Mouse (Mus musculus) right cerebral cortex, postnatal 4 days (tissue): ENCODE data around the gene Aldh1l1.

Experiments used
- DNase-seq: peaks from one replicate; pipeline ENCODE4 v3.0.0-alpha.2; 2022

Aldh1l1 gene

DNA sequence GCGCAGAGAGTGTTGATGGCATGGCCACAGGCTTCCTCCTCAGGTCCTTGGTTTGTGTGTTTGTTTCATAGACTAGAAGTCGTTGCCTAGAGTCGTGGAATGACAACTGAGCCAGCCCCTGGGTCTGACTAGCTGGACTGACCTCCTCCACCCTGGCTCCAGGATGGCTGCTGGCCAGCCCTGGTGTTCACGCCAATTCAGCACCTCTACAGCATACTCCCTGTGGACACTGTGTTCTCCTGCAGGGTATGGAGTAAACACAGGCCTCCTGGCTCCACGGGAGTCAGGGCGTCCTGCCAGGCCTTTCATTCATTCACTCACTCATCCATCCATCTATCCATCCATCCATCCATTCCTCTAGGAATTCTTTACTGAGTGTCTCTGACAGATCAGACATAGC, 22.9 kb downstream of the Aldh1l1 start:
- peak; percentile 25 for DNase-seq

DNA sequence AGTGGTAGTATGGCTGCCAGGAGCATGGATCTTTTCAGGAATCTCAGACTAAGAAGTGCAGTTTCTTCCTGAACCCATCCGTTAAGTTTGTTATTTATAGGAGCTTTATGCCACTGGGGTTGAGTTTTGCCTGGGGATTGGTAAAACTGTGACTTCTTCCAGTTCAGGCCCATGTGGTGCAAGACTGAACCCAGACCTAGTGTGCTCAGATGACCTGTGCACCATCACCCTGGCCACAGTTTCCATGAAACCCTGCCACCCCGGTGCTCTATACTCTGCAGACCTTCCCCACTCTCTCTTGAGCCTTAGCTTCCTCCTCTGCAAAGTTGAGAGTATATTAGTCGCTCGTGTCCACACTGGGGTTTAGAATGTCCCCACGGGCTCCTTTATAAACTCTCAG, 26.2 kb downstream of the Aldh1l1 start:
- DNase-seq, result no peak

- no peak for DNase-seq
These were observed 27.0 kb downstream of the Aldh1l1 start for GRCm38 (mm10) chr6:90513074-90513856.

DNA sequence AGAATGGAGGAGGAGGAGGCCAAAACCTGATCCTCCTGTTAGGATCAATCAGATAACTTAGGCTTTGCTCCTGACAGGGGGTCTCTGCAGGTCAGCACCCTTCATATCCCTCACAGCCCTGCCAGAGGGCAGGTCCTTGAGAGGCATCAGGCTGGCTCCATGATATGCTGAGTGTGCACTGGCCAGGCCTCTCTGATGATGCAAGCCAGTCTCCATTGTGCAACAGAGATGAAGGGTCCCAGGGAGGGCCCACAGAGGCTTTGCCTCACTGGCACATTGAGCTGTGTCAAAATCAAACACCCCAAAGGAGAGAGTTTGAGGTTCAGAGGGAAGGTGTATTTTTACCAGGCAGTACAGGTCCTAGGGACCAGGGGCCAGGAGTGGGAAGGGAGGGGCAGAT, 28.1 kb downstream of the Aldh1l1 start:
- DNase-seq, result no peak

DNA sequence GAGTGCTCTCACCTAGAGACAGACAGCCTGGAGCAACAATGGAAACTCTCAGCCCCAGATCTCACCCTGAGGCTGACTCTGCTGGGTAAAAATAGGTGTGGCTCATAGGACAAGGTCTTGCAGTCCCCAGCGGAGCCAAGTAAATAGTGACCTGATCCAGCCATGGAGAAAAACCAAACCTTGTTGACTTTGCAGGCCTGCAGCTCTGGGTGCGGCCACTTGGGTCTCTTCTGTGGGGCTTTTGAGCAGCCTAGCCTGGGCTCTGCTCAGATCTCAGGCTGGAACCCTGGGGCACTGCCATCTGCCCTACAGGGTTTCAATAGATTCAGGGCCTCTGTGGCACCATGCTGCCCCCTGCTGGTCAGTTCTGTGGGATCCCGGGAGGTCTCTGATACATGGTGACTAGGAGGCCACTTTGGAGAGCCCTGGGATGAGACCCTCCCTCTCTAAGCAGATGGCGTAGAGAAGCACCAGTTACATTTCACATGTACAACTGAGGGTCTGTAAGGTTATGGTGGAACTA, 28.7 kb downstream of the Aldh1l1 start:
- DNase-seq, result peak; percentile 87

GRCm38 (mm10) chr6:90518892-90519291, 32.7 kb downstream of the Aldh1l1 start:
- DNase-seq, result no peak

DNA sequence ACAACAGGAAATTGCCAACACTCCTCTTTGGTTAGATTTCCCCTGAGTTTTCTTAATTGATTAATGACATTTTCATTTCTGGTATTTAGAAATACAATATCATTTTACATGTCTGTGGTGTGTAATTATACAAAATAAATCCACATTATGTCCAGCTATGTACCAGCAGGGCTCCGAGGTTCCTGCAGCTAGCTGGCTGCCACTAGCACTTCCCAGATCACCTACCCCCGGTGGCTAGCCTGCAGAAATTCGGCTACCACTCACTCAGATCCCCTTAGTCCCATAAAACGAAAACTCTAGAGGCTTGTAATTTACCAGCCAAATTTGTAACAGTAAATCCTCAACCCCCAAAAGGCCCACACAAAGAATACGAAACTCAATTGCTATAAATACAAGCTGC, 33.1 kb downstream of the Aldh1l1 start:
- DNase-seq, result no peak

GRCm38 (mm10) chr6:90526406-90526805, 40.2 kb downstream of the Aldh1l1 start:
- no peak for DNase-seq

GRCm38 (mm10) chr6:90529461-90530046, 43.3 kb downstream of the Aldh1l1 start:
- DNase-seq, result no peak

DNA sequence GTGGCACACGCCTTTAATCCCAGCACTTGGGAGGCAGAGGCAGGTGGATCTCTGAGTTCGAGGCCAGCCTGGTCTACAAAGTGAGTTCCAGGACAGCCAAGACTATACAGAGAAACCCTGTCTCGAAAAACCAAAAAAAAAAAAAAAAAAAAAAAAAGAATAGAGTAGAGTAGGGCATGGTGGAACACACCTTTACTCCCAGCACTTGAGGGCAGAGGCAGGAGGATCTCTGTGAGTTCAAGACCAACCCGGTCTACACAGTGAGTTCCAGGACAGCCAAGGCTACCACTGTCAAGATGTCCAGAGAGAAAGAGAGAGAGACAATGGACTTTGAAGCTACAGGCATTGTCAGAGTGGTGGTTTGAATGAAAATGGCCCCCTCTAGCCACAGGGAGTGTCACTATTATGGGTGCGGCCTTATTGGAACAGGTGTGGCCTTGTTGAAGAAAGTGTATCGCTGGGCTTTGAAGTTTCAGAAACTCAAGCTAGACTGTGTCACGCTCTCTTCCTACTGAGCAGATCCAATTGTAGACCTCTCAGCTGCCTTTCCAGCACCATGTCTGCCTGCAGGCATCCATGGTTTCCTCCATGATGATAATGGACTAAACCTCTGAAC, 46.5 kb downstream of the Aldh1l1 start:
- no peak for DNase-seq

DNA sequence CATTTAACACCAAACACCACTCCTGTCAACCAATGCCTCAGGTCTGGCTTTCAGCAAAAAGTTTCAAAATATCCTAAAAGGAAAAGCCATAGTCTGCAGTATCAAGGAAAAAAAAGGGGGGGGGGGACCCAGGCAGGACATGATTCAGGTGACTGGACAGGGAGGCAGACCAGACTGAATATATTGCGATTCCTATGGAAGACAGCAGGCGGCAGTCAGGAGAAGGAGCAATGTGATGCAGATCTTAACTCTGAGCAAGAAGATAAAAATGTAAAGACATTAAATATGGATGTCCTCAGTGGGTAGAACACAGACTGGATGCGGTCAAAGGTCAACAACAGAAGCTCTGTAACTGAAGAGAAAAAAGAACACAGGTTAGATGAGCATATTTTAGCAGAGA, 47.3 kb downstream of the Aldh1l1 start:
- DNase-seq, result no peak

- peak; percentile 64 for DNase-seq
These were observed 48.7 kb downstream of the Aldh1l1 start for GRCm38 (mm10) chr6:90534701-90535475.

GRCm38 (mm10) chr6:90536824-90537223, 50.6 kb downstream of the Aldh1l1 start:
- no peak for DNase-seq

- peak; percentile 91 for DNase-seq
These were observed 51.7 kb downstream of the Aldh1l1 start for GRCm38 (mm10) chr6:90537941-90538340.

DNA sequence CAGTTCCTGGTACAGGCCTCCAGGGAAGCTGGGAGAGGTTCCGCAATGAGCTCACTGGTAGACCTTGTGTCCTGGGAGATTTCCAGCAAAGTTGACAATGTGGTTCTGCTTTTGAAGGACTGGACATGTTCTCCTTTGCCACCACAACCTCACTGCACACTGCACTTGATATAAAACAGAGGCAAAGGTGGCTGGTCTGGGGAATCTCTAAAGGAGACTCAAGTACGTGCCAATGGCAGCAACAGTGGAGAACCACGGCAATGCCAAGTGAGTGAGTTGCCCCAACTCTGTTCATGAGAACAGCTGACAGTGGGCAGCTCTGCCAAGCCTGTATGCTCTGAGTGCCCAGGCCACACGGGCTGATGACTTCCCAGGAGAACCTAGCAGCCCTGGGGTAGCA, 53.0 kb downstream of the Aldh1l1 start:
- DNase-seq, result no peak

DNA sequence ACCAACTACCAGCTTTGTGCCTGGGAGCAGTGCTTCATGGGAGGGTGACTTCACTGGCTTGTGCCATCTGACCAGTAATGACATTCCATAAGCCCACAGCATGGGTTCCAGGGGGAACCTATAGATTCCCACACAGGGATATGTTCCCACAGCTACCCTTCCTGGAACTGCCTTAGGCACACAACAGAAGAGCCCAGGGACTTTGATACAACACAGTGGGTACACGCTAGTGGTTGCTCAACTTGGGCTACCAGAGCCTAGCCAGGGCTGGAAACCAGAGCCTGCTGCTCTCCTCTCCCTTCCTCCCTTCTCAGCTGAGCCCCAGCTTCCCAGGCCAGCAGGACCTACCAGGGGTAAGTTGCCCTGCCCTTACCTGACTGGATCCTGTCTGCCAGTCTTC, 54.3 kb downstream of the Aldh1l1 start:
- DNase-seq, result no peak

DNA sequence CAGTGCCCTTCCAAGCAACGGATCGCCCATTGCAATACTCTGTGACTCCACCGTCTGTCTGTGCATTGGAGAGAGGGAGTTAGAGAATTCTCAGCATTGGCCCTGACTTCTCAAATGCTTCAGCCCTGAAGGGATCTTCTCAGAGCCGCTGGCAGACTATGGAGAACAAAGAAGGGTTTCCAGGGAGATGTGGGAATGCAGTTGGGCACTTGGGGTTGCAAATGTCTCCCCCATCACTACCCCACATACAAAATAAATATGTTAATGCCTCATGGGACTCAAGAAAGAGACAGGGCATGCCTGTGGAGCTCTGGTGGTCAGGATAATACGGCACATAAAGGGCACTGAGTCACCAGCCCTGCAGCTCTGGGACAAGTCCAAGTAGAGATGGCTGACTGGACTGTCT, 55.1 kb downstream of the Aldh1l1 start:
- no peak for DNase-seq

GRCm38 (mm10) chr6:90544433-90544832, 58.2 kb downstream of the Aldh1l1 start:
- no peak for DNase-seq

- DNase-seq, result no peak
These were observed 60.0 kb downstream of the Aldh1l1 start for GRCm38 (mm10) chr6:90546274-90546673.

DNA sequence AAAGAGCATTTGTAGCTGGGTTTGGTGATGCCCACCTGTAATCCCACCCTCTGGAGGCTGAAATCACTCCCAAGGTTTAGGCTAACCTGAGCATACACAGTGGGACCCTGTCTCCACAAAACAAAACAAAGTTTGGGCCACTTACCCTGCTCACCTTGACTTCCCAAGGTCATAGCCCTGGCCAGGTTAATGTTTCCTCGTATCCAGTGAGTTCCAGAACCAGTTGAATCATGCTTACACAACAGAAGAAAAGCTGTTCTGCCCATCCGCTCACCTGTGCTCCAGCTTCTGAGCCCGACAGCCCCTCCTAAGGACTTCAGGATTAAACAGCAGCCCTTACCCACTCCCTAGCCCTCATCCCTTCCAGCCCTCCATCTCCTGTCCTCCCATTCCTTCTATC, 60.8 kb downstream of the Aldh1l1 start:
- DNase-seq, result no peak

DNA sequence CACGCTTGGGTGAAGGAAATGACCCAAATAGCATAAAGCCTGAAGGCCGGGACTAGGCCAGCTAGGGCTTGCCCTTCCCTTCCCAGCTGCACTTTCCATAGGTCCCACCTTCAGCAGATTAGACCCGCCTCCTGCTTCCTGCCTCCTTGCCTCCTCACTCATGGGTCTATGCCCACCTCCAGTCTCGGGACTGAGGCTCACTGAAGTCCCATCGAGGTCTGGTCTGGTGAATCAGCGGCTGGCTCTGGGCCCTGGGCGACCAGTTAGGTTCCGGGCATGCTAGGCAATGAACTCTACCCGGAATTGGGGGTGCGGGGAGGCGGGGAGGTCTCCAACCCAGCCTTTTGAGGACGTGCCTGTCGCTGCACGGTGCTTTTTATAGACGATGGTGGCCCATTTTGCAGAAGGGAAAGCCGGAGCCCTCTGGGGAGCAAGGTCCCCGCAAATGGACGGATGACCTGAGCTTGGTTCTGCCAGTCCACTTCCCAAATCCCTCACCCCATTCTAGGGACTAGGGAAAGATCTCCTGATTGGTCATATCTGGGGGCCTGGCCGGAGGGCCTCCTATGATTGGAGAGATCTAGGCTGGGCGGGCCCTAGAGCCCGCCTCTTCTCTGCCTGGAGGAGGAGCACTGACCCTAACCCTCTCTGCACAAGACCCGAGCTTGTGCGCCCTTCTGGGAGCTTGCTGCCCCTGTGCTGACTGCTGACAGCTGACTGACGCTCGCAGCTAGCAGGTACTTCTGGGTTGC, 64.1 kb downstream of the Aldh1l1 start:
- peak; percentile 22 for DNase-seq

DNA sequence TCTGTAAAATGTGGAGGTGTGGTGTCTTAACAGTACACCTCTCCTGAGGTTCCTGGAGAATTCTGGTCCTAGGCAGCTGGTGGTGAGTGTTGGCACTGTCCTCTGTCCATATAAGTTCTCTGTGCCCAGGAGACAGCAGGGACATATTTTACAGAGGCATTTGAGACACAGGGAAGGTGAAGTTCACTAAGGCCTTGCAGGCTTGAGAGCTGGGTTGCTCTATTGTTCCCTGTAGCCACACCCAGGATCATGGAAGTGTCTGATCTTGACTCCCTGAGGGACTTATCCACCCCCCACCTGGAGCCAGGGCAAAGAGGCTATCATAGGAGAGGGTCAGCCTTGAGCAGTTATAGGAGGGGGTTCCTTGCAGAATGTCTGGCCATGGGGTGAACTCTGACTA, 65.0 kb downstream of the Aldh1l1 start:
- no peak for DNase-seq

DNA sequence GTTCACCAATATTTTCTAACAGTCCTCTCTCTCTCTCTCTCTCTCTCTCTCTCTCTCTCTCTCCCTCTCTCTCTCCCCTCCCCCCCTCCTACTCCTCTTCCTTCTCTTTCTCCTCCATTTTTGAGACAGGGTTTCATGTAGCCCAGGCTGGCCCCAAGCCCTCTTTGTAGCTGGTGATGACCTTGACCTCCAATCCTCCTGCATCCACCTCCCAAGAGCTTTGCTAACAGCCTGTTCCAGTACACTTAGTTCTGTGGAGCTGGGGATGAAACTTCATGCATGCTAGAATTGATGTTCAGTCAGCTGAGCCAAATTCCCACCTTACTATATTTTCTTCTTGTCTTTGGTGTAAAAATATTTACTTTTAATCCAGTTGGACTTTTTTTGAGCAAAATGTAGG, 67.0 kb downstream of the Aldh1l1 start:
- no peak for DNase-seq
